Mouse (Mus musculus) erythroblast, embryonic 14.5 days (primary cell): ENCODE results near the gene Pde11a.

Source experiments
- GATA1 ChIP-seq: IDR thresholded peaks from 2 replicates; pipeline ENCODE4 v1.6.1; 2012; ENCODE audit warnings: low read length, inconsistent platforms, mixed read lengths
- TAL1 ChIP-seq: IDR thresholded peaks from 3 replicates; pipeline ENCODE4 v1.6.1; 2012; ENCODE audit warnings: low read length, inconsistent platforms, mixed read lengths

- TF ChIP-seq TAL1 (no peak), GATA1 (no peak)
Observed at GRCm38 (mm10) chr2:76320336-76320735, 18.2 kb downstream of the Pde11a start.
